Mouse (Mus musculus) thymus, adult 18-20 months (tissue): ENCODE results near the gene Repin1.
A peak's percentile ranks its signal among the peaks of the same experiment; 100 is the strongest.

ENCODE experiments used
- DNase-seq, 2 experiments: peaks; one replicate each; pipeline ENCODE4 v3.0.0; 2022; ENCODE audit warnings: mixed read lengths in 2 of 2

Repin1 gene

DNA sequence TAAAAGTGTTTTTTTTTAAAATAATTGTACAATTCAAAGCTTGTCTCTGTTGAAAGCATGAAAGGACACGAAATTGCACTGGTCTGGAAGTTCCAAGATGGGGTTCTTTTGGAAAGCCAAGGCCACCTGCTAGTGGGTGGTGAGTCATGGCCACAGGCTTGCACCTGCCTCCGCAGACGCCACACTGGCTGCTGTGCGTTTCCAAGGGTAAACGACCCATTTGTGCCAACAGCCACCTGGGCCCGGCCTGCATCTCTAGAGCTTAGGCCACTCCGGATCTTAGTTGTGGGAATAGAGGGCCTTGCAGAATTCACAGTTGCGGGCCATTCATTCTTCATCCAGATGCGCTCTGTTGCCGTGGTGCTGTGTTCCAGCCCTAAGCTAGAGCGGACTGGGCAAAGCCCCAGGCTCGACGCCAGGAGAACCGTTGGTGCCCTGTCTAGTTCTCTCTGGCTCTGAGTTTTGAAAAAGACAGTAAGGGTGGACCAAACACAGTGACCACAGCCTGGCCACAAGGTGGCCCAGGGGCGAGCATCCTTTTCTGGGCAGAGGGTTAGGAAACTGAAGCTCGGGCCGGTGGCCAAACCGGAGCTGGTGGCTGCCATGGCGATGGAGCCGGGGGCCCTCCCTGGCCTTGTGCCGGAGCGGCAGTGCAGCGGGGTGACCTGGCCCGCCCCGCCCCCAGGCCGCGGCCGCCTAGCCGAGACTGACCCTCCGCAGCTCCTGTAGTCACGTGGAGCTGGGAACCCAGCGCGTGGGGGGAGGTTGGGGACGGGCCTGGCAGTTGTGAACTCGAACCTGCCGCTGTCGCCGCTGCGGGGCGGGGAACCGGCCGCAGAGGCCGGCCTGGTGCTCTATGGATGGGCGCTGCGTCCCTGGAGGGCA lies at the start of gene Repin1, which contains the start of gene Gm44965:
Gene Repin1 (plus strand): TSS at position 726 of the 885 bp plus-strand sequence.
Gene Gm44965 (plus strand): TSS at position 784 of the 885 bp plus-strand sequence.
- DNase-seq = peak; percentile 54 to 63

DNA sequence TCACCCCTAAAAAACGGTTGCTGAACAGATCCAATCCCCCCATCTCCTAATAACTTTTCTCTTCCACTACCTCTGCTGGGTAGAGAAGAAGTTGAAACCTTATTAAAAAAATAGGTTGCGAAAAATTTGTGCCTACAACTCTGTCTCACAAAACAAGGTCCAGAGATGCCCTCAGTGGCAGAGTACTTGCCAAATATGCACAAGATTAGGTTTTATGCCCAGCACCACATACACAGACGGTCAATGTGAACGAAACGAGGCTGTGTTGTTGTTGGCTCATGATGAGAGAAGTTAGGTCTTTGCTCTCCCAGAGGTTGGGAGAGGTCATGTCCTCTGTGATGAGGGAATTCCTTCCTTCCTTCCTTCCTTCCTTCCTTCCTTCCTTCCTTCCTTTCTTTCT lies 48.4 kb upstream of the Repin1 start:
- DNase-seq = no peak

DNA sequence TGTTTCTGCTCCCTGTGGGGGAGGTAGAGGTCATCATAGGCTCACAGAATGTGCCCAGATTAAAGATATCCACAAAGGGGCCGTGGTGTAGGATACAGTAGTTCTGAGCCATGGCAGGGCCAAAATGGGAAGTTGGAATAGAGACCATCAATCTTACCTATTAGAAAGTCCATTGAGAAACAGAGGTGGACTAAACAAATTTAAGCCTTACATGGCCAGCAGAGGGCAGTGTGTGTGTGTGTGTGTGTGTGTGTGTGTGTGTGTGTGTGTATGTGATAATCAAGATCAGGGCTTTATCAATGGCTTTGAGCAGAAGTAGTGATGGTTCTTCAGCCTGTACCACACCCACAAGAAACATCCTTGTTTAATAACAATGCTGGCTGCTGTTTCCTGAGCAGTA lies 47.4 kb upstream of the Repin1 start:
- no peak for DNase-seq

DNA sequence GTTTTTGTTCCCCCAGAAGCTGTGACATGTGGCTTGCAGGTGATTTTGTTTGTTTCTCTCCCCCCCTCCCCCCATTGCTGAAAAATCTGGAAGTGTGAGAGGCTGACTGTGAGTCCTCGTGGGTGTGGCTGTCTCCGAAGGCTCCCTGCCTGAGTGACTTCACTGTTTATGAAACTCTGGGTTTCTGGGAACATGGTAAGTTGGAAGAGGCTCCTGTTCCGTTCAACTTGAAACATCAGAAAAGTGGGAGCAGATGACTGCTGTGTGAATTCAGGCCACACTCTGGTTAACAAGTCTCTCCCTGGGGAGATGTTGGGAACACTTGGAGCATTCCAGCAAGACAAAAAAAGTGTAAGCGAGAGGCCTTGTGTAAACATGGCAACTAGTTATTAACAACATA lies 46.8 kb upstream of the Repin1 start:
- DNase-seq = no peak

DNA sequence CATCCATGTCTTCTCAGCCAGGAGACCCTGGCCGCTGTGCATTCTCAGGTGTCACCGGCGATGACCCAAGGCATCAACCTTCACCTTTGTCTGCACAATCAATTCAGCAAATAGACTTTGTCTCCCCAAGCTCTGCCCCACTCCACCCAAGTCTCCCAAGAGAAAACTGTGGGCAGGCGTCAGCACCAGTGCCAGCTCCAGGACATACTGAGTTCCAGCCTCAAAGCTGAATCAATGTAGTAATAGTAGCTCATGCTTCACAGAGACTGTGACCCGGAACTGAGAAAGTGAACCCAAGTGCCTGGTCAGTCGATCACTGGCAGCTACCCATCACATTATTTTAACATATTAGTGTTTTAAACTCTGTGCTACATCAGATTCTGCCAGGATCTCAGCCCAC lies 45.4 kb upstream of the Repin1 start:
- DNase-seq = no peak

DNA sequence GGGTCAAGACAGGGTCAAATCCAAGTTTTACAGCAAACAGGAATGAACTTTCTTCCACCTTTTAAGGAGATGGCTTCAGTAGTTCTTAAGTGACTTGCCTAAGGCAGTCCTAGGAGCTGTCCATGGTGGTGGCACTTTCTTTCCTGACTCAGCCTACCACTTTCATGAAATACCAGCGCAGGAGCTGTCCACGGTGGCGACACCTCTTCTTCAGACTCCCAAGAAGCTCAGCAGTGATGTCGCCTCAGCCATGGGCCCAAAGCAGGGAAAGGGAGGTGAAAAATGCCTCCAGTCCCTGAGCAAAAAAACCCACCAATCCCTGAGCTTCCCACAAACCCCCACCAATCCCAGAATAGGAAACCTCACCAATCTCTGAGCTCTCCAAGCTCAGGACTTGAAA lies 40.8 kb upstream of the Repin1 start:
- peak in 1 of 2 experiments; percentile 36 for DNase-seq

DNA sequence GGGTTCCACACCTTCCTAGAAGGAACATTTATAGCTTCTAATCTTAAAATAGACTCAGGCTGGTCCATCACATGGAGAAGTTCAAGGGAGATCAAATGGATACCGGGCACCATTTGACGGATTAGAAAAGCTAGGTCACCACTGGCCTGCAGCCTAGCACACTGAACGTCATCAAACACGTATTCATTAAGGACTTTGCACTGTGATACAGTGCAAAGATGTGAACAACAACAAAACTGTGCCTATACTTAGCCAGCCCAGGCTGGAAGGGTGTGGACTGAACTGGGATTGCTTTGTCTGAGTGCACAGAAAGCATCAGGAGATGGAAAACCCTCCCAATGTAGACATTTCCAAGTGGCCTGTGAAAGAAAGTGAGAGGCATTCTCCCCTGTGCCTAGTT lies 39.9 kb upstream of the Repin1 start:
- no peak for DNase-seq

DNA sequence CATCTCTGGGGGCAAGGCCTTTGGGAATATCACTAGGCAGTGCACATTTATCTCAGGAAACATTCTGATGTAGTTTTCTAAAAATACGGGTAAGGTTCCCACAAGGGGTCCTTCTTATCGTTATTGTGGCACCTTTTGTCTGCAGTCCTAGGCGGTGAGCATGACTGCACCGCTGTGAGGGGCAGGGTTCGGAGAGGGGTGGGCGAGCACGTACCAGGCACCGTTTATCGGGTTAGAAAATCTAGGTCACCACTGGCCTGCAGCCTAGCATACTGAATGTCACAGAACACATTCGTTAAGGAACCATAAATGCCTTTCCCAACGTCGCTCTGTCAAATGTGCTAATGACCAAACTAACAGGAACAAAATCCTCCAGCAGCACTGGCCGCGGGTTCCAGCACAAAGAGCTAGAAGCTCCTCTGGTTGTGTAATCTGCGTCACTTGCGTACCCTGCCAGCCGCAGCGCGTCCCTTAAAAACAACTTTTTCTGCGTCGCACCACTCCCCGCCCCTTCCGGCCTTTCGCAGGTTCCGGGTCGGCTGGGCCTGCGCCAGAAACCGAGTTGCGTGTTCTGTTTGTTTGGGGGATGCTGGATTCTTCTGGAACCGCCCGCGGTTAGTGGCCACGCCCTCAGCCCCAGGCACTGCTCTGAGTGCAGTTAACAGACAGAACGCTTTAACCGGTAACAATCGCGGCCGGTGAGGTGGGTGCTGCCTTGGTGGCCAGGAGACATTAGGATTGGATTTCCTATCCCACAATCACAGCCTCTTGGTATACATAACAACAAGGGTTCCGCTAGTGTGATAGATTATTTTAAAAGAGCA lies 39.2 kb upstream of the Repin1 start, which contains the start of gene Lrrc61:
Gene Lrrc61 (plus strand): TSS at position 517 of the 824 bp plus-strand sequence.
- peak; percentile 83 to 90 for DNase-seq

DNA sequence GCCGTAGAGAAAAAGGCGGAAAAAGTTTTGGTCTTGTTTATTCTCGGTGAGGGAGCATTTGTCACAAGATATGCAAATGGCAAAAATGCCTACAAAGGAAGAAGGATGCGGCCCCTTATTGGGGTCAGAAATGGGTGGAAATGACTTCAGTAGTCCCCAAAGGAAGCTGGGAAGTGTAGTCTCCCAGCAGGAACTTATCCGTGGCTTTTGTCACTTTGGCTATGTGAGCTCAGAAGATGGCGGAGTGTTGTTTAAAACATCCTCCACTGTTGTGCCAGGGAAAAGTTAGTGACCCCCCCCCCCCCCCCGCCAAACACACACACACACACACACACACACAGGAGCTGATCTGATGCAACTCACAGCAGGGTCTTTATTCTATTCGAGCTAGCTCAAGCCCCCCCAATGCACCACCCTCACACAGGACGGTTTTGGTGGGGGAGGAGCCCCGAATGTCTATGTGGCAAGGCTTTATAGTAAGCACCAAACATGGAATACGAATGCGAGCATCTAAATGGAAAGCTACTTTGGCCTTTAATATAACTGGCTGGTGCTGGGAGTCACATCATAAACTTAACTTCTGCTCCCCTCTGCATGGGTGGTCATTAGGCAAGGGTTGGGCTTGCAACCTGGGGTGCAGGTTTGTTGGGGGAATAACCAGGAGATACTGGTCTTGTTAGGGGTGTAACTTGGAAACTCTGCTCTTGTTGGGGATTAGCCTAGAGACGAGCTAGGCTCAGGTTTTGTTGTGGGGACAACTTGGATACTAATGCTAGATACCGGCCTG lies 38.4 kb upstream of the Repin1 start:
- DNase-seq = peak in 1 of 2 experiments; percentile 27

DNA sequence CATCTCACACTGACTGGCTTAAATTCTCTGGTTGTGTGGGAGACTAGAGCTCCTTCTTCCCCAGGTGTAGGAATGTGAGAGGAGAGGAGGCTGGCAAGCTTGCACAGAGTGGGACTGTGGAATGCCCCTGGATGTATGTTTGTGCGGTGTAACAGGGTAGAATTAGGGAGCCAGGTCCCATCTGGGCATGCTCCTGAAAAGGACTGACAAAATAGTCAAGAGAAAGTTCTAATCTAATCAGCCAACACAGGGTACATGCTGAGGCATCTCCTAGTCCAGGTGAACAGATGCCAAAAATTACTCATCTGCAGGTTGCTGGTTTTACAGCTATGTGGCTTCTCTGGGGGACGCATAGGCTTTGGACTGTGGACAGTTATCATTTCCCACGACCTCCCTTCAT lies 37.7 kb upstream of the Repin1 start:
- no peak for DNase-seq

DNA sequence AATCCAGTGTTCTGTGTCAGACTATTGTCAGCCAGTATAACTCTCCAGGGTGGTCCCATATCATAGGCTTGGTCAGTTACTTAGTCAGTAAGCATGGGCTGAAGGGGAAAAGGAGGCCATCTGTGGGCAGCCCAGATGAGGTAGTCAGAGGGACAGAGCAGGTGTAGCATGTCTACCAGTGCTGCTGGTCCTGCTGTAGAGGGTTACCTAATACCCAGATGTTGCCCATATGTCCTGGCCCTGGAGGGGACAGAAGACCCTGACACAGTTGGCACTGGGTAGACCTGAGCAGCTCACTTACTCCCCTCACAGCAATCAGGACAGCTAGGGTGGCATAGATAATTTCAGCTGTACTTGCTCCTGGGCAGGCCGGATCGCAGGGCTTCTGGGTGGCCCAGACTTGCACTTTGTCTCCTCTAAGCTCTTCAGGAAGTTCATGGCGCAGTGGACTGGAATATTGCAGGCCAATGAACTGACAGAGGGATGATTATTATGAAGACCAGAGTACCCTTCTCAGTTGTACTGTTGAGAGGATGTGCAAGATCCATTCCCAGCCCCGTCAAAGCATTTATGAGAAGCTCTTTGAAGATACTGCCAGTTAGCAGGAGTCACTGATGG lies 27.9 kb upstream of the Repin1 start:
- no peak for DNase-seq

DNA sequence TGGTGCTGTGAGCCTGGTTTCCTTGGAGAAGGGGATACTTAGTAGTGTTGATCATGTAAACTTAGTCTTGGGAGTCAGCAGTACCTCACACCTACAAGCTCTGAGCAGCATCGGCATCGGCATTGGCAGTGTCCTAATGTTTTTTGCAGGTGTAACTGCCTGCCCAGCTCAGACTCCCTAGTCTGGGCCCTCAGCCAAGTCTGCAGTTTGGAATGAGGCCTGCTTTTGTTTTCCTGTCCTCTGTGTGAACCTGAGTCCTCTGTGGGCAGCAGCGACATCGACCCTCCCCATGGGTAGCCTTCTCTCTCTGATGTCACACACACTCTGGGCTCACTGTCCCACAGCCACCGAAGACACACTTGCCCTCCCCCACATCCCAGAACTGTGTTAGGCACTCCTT lies 27.4 kb upstream of the Repin1 start:
- DNase-seq = no peak

DNA sequence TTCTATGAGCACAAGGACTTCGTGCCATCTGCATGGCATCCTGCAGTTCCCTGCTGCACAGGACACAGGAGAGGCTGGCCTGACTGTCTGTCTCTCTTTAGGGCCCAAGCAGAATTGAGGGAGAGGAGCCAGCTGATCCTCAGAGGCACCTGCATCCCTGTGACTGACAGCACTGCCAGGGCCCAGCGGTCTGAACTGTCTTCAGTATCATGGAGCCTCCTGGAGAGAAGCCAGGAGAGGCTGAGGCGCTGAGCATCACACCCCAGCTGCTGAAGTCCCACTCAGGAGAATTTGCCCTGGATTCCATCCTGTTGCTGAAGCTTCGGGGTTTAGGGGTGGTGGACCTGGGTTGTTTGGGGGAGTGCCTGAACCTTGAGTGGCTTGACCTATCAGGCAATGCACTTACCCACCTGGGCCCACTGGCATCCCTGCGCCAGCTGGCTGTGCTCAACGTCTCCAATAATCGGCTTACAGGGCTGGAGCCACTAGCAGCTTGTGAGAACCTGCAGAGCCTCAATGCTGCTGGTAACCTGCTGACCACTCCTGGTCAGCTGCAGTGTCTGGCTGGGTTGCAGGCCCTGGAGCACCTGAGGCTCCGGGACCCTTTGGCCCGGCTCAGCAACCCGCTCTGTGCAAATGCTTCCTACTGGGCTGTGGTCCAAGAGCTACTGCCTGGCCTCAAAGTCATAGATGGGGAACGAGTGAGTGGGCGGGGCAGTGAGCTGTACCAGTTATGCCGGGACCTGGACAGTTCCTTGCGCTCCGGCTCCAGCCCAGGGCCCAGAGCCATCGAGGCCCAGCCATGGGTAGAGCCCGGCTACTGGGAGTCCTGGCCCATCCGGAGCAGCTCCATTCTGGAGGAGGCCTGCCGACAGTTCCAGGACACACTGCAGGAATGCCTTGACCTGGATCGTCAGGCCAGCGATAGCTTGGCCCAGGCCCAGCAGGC lies 25.4 kb upstream of the Repin1 start:
- no peak for DNase-seq

DNA sequence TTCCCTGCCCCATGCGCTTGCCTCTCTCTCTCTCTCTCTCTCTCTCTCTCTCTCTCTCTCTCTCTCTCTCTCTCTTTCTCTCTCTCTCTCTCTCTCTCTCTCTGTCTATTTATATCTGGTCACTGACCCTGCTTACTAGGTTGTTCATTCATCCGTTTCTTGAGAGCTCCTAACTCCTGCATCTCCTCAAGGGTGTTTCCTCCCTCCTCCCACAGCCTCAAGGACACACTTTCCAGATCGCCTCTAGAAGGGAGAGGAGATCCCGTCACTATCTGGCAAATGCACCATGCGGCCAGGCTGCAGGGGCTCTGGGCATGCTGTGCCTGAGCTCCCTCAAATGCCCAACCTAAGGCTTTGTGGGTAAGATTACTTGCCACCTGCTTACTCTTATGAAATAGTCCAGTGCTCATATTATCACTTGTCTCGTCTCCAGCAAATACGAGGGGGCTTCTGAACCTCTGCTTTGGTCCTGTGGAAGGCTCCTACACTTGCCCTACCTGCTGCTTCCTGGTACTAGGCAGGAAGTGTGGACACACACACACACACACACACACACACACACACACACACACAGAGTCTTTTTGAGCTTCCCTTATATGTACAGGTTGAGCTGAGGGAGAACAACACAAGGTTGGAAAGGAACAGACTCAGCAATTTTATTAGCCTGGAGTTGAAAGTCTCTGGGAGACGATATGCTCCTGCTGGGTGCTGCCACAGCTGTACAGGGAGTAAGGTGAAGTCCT lies 24.4 kb upstream of the Repin1 start:
- no peak for DNase-seq

DNA sequence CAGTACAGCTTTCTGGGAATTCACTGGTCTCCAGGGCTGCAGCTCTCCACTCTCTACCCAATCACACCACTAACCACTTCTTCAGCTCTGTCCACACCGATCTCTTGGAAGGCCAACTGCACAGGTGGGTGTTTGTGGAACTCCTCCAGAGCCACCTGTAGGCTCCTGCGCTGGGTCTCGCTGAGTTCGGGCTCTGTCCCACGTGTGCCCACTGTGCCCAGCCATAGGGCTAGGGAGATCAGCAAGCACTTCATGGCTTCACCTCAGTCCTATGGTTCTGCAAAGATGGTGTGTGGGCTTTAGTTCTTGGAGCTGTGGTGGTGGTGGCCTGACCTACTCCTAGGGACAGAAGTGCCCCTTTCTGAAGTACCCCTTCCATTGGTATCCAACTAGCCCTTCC lies 21.7 kb upstream of the Repin1 start:
- no peak for DNase-seq

DNA sequence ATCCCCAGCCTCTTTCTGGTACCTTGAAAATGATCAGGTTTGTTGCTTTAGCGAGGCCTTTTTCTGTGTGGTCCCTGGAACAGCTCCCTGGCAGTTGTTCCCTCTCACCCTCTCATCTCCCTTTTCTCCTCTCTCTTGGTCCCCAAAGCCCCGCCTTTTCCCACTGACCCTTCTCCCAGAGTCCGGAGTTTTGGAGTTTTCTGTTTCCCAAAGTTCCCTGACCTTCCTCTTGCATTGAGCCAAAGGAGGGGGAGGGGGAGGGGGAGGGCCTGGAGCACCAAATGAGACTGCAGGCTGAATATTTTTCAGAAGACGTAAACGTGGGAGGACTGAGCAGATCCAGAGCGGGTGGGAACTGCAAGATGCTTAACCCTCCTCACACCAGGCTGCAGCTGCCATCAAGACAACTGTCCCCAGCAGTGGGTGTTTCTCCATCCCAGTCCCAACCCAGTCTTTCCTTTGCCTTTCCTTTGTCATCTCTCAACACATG lies 21.1 kb upstream of the Repin1 start, which contains the start of gene Rarres2:
Gene Rarres2 (minus strand): TSS at position 218 of the 490 bp plus-strand sequence.
- no peak for DNase-seq

DNA sequence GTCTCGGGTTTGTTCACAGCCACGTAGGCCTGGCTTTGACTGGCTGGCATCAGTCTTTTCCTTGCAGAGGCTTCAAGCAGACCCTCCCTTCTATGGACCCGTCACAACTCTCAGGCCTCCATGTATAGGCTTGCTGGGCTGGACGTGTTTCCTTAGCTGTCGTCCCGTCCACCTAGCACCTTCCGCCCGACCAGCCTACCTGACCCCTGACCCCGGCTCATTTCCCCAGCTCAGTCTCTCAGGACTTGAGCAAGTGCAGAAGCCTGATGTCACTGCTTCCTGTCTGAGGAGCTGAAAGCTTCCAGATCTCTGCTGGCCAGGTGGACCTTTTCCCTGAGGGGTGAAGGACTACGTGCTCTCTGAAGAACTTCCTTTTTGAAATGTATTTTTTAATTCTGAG lies 20.4 kb upstream of the Repin1 start:
- DNase-seq = no peak

DNA sequence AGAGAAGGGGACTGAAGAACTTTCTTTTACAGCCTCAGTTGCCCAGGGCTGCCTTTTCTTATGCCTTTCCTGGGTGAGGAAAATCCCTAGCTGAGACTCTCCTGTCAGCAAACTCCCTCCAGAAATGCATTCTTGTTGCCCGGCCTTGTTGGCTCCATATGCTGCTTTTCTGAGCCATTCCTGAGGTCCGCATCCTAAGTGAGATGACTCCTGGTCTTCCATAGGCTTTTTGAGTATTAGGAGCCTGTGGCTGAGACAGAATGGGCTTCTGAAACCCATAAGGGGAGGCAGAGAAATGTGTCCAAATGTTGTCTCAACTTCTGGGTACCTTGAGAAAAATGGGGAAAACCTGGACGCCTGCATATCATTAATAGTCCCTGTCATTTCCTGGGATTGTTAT lies 19.7 kb upstream of the Repin1 start:
- DNase-seq = no peak

DNA sequence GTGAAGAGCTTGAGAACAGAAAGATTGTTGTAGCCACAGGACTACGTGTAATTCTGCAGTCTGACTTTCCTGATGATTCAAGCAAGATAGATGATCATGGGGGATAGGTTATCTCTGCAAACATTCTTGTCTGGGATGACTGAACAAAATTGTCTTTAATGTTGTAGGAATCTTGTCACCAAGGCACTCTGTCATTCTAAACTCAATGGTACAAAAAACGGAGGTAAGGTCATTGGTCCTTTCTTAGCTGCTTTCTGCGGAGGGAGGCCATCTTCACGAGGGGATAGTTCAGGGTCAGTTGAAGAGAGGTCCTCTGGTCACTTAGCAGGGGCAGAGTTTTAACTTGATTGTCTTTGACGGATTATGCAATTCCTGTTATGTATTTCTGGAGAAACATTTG lies 14.9 kb upstream of the Repin1 start:
- DNase-seq = no peak

DNA sequence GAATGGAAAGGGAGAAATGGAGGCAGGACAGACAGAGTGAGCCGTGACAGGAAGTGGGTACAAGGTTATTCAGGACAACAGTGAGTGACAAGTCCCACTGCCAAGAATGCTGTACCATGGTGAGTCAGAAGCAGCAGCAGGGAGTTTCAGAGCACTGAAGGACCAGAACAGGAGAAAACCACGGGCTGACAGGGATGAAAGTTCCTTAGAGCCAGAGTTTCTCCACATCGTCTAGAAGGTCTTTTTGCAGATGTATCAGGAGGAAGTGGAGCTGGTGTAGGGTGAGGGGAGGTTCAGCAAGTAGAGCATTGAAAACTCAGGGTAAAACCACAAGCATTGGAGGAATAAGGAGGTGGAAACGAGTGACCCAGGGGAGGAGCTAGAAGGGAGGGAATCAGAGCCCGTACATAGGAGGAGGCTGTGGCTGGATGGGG lies 14.5 kb upstream of the Repin1 start:
- DNase-seq = no peak
